Mouse (Mus musculus): ENCODE measurements around the gene Tsnax.

DNA sequence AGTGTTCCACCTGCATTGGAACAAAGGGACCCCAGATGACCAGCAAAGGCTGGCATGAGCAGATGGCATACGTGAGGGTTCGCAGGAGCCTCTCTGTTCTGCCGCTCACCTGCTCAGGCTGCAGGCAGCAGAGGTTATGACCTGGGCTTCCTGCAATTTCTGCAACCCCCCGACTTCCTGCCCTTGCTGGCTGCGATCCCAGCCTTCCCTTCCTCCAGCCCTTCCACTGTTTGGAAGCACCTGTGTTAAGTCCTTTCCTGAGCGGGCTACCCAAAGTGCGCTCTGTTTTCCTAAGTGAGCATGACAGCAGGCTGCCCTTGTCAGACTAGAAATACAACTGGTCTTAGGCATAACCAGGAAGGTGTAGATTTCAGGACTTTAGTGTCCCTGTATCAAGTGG, 24.3 kb downstream of the Tsnax start:
- TF ChIP-seq CTCF (IDR thresholded peaks at IDR 0.05; ENCODE audit: insufficient read depth, low read length) (no peak), POLR2A (IDR thresholded peaks at IDR 0.05; ENCODE audit: borderline replicate concordance, extremely low read depth, low read depth, low read length) (no peak)

All from lung, adult 2 months (tissue).